ENCODE assay signal across 29 mouse cellular contexts in genomic region chr5:99213211-99213610, GRCm38 (mm10).
DNase-seq lines count a peak whose midpoint lies in the region; ATAC-seq lines count a peak whose summit lies in the region.
"Had no signal": no experiment of that assay in that cellular context is flagged by ENCODE, and none has a peak within 500 bp of the region (broad histone marks: within the 10 kb centered on the region; RNA-seq: fewer than 3 reads in every experiment).

No protein-coding gene starts in this region.

- no peak overlapping the region for H3K27ac ChIP-seq in forebrain, embryonic 14.5 days (ENCODE audit: low read depth, low read length)
- no peak overlapping the region for H3K27ac ChIP-seq in forebrain, embryonic 12.5 days
- peak overlapping the region; percentile 14; the same call in 1 of the 2 replicates for H3K27ac ChIP-seq in heart, embryonic 12.5 days (ENCODE audit: poor library complexity, severe bottlenecking)
- H3K27ac ChIP-seq: embryonic facial prominence, embryonic 12.5 days; embryonic facial prominence, embryonic 15.5 days; forebrain, embryonic 13.5 days; gastrocnemius, adult 2 months; heart, embryonic 15.5 days; hindbrain, embryonic 12.5 days; intestine, embryonic 15.5 days had no signal

- no peaks in the 10 kb centered on the region for H3K9me3 ChIP-seq in forebrain, embryonic 14.5 days (replicated peaks; ENCODE audit: control insufficient read depth, low read length)
- H3K9me3 ChIP-seq in forebrain, embryonic 12.5 days = no peaks in the 10 kb centered on the region
- H3K9me3 ChIP-seq in heart, embryonic 12.5 days (replicated peaks) = 0 out of 2 replicates have a peak, but pooled peaks cover 7% of the 10 kb centered on the region
- H3K9me3 ChIP-seq: embryonic facial prominence, embryonic 15.5 days; forebrain, embryonic 13.5 days; heart, embryonic 15.5 days; hindbrain, embryonic 12.5 days; intestine, embryonic 15.5 days had no signal

- H3K36me3 ChIP-seq in forebrain, embryonic 14.5 days (ENCODE audit: control insufficient read depth, insufficient read depth, low read length) = peaks cover 21% of the 10 kb centered on the region
- H3K36me3 ChIP-seq in forebrain, embryonic 12.5 days (replicated peaks) = peaks cover 18% of the 10 kb centered on the region
- H3K36me3 ChIP-seq in heart, embryonic 12.5 days = peaks cover 28% of the 10 kb centered on the region
- H3K36me3 ChIP-seq: G1E had no signal

- 0 out of 2 replicates have a peak, but pooled peaks cover 3% of the 10 kb centered on the region for H3K4me1 ChIP-seq in forebrain, embryonic 14.5 days (ENCODE audit: control insufficient read depth, insufficient read depth, low read length)
- H3K4me1 ChIP-seq in forebrain, embryonic 12.5 days = peaks cover 10% of the 10 kb centered on the region; the same call in 1 of the 2 replicates
- H3K4me1 ChIP-seq in heart, embryonic 12.5 days (replicated peaks) = 0 out of 2 replicates have a peak, but pooled peaks cover 5% of the 10 kb centered on the region
- H3K4me1 ChIP-seq: embryonic facial prominence, embryonic 12.5 days; embryonic facial prominence, embryonic 15.5 days; heart, embryonic 15.5 days; hindbrain, embryonic 12.5 days; intestine, embryonic 15.5 days had no signal

- no peak overlapping the region for H3K4me3 ChIP-seq in forebrain, embryonic 14.5 days (ENCODE audit: low read depth, low read length)
- no peak overlapping the region for H3K4me3 ChIP-seq in forebrain, embryonic 12.5 days (replicated peaks)
- no peak overlapping the region for H3K4me3 ChIP-seq in heart, embryonic 12.5 days
- H3K4me3 ChIP-seq: embryonic facial prominence, embryonic 12.5 days; embryonic facial prominence, embryonic 15.5 days; forebrain, embryonic 13.5 days; gastrocnemius, adult 2 months; heart, embryonic 15.5 days; hindbrain, embryonic 12.5 days; intestine, embryonic 15.5 days had no signal

- 71% methylated on average over 6 of the region's 6 CpGs for WGBS in forebrain, embryonic 14.5 days
- WGBS in forebrain, embryonic 12.5 days = 79% methylated on average over 6 of the region's 6 CpGs
- WGBS in heart, embryonic 12.5 days = 90% methylated on average over 6 of the region's 6 CpGs

- DNase-seq in forebrain, embryonic 14.5 days (ENCODE audit: low spot score) = no peak
- DNase-seq in heart, postnatal 10 days = no peak
- peak; percentile 52 for DNase-seq in brain, adult 2 months (ENCODE audit: low read depth, low spot score)
- DNase-seq: adrenal gland, postnatal 10 days; adrenal gland, postnatal 36 days; B cell, adult 2 months; cerebellum, adult 18-20 months; cerebellum, adult 9-10 months; gastrocnemius, adult 2 months; gastrocnemius, postnatal 14 days; heart, adult 11 months; heart, postnatal 14 days; heart, postnatal 4 days; kidney, adult 11 months; kidney, adult 8-10 months had no signal

- no peaks in the 10 kb centered on the region for H3K27me3 ChIP-seq in forebrain, embryonic 14.5 days (replicated peaks; ENCODE audit: control insufficient read depth, insufficient read depth, low read length)
- H3K27me3 ChIP-seq in forebrain, embryonic 12.5 days = no peaks in the 10 kb centered on the region
- no peaks in the 10 kb centered on the region for H3K27me3 ChIP-seq in heart, embryonic 12.5 days (replicated peaks)
- H3K27me3 ChIP-seq: CH12.LX; embryonic facial prominence, embryonic 12.5 days; embryonic facial prominence, embryonic 15.5 days; forebrain, embryonic 13.5 days; heart, embryonic 15.5 days; hindbrain, embryonic 12.5 days; intestine, embryonic 15.5 days; Patski had no signal

- H3K4me2 ChIP-seq in forebrain, embryonic 14.5 days (ENCODE audit: low read length) = no peak overlapping the region
- no peak overlapping the region for H3K4me2 ChIP-seq in forebrain, embryonic 12.5 days
- no peak overlapping the region for H3K4me2 ChIP-seq in heart, embryonic 12.5 days
- H3K4me2 ChIP-seq: embryonic facial prominence, embryonic 12.5 days; embryonic facial prominence, embryonic 15.5 days; forebrain, embryonic 13.5 days; heart, embryonic 11.5 days; heart, embryonic 15.5 days; hindbrain, embryonic 12.5 days; intestine, embryonic 15.5 days had no signal

- ATAC-seq in forebrain, embryonic 14.5 days = peak; percentile 21; the same call in 1 of the 2 replicates
- ATAC-seq in forebrain, embryonic 12.5 days (ENCODE audit: low FRiP score) = no peak
- no peak for ATAC-seq in heart, embryonic 12.5 days (ENCODE audit: insufficient number of reproducible peaks, low FRiP score)
- ATAC-seq in megakaryocyte-erythroid progenitor cell, adult 5-6 weeks (replicated peaks; ENCODE audit: low FRiP score, low TSS enrichment, poor library complexity, severe bottlenecking) = no peak
- ATAC-seq: forebrain, embryonic 13.5 days; hindbrain, embryonic 16.5 days; intestine, embryonic 15.5 days; Patski had no signal

- no peak overlapping the region for H3K9ac ChIP-seq in forebrain, embryonic 14.5 days (ENCODE audit: low read length)
- no peak overlapping the region for H3K9ac ChIP-seq in forebrain, embryonic 12.5 days
- H3K9ac ChIP-seq in heart, embryonic 12.5 days = no peak overlapping the region
- H3K9ac ChIP-seq: embryonic facial prominence, embryonic 12.5 days; embryonic facial prominence, embryonic 15.5 days; forebrain, embryonic 13.5 days; heart, embryonic 15.5 days; hindbrain, embryonic 12.5 days; intestine, embryonic 15.5 days had no signal

- intact Hi-C loops in heart, postnatal 10 days (cut with DNase I) = no loop called here
